Mouse (Mus musculus): Measurements from ENCODE around the gene Syce1l.

The Syce1l gene

GRCm38 (mm10) chr8:113642926-113643325 lies at the start of gene Syce1l:
Gene Syce1l (plus strand): TSS chr8:113643213.
- CTCF ChIA-PET = no interaction called here
- POLR2A ChIA-PET = no interaction called here

- ChIA-PET CTCF (no interaction called here), POLR2A (no interaction called here)
Observed at GRCm38 (mm10) chr8:113598401-113598800, 44.6 kb upstream of the Syce1l start.

- POLR2A ChIA-PET = no interaction called here
- CTCF ChIA-PET = interaction anchor here in 2 of 4 experiments (0.6 to 1.6 kb wide), 2 partner anchors 49 to 225 kb away, joined by 3 to 6 read pairs; no protein-coding TSS in a partner anchor
Observed at GRCm38 (mm10) chr8:113632634-113633033, 10.4 kb upstream of the Syce1l start.

- ChIA-PET POLR2A (no interaction called here), CTCF (no interaction called here)
Observed at GRCm38 (mm10) chr8:113634161-113634560, 8.9 kb upstream of the Syce1l start.

- ChIA-PET CTCF (interaction anchor here in 1 of 4 experiments (0.9 kb wide), 2 partner anchors 523 to 807 kb away, joined by 3 to 4 read pairs; no protein-coding TSS in a partner anchor), POLR2A (interaction anchor here in 2 of 4 experiments (0.6 to 0.9 kb wide), 3 partner anchors 17 to 804 kb away, joined by 3 to 4 read pairs (median 3); partner anchors contain the start of gene Wwox (in 1 of the 2))
Observed at GRCm38 (mm10) chr8:113634670-113635591, 8.1 kb upstream of the Syce1l start, which contains the start of gene Mon1b. Gene Mon1b (plus strand): TSS chr8:113635587.

GRCm38 (mm10) chr8:113635592-113636279 lies 7.3 kb upstream of the Syce1l start:
- ChIA-PET POLR2A (interaction anchor here in 3 of 4 experiments (0.7 to 0.9 kb wide), 4 partner anchors 16 to 1823 kb away, joined by 3 to 5 read pairs (median 4); no protein-coding TSS in a partner anchor), CTCF (interaction anchor here in 2 of 4 experiments (0.7 to 1.0 kb wide), 4 partner anchors 29 to 806 kb away, joined by 3 to 4 read pairs (median 3); no protein-coding TSS in a partner anchor)

GRCm38 (mm10) chr8:113636280-113636628 lies 6.8 kb upstream of the Syce1l start:
- POLR2A ChIA-PET = interaction anchor here in 3 of 4 experiments (0.7 kb wide), 3 partner anchors 235 to 1822 kb away, joined by 3 to 5 read pairs (median 4); no protein-coding TSS in a partner anchor
- CTCF ChIA-PET = interaction anchor here in 2 of 4 experiments (0.7 to 1.0 kb wide), 2 partner anchors 29 to 81 kb away, joined by 3 read pairs; no protein-coding TSS in a partner anchor

- ChIA-PET POLR2A (no interaction called here), CTCF (no interaction called here)
Observed at GRCm38 (mm10) chr8:113640357-113640756, 2.7 kb upstream of the Syce1l start.

GRCm38 (mm10) chr8:113643479-113644210 lies 632 bp downstream of the Syce1l start:
- CTCF ChIA-PET = interaction anchor here in 1 of 4 experiments (0.5 kb wide), 1 partner anchor 280 kb away, joined by 3 read pairs; no protein-coding TSS in a partner anchor
- POLR2A ChIA-PET = no interaction called here

GRCm38 (mm10) chr8:113645220-113645619 lies 2.2 kb downstream of the Syce1l start:
- ChIA-PET CTCF (no interaction called here), POLR2A (no interaction called here)

GRCm38 (mm10) chr8:113652450-113652849 lies 9.4 kb downstream of the Syce1l start:
- POLR2A ChIA-PET = no interaction called here
- CTCF ChIA-PET = interaction anchor here in 1 of 4 experiments (0.6 kb wide), 1 partner anchor 1728 kb away, joined by 3 read pairs; no protein-coding TSS in a partner anchor

- POLR2A ChIA-PET = no interaction called here
- CTCF ChIA-PET = interaction anchor here in 1 of 4 experiments (0.6 kb wide), 1 partner anchor 1729 kb away, joined by 3 read pairs; no protein-coding TSS in a partner anchor
Observed at GRCm38 (mm10) chr8:113653151-113653550, 10.1 kb downstream of the Syce1l start.

GRCm38 (mm10) chr8:113656154-113656553 lies 13.1 kb downstream of the Syce1l start:
- ChIA-PET POLR2A (no interaction called here), CTCF (interaction anchor here in 2 of 4 experiments (0.6 kb wide), 2 partner anchors 155 to 409 kb away, joined by 4 read pairs; no protein-coding TSS in a partner anchor)

GRCm38 (mm10) chr8:113656681-113657298 lies 13.8 kb downstream of the Syce1l start:
- CTCF ChIA-PET = interaction anchor here in 1 of 4 experiments (0.6 kb wide), 1 partner anchor 408 kb away, joined by 4 read pairs; no protein-coding TSS in a partner anchor
- POLR2A ChIA-PET = no interaction called here

- ChIA-PET POLR2A (no interaction called here), CTCF (interaction anchor here in 1 of 4 experiments (0.6 kb wide), 1 partner anchor 296 kb away, joined by 4 read pairs; no protein-coding TSS in a partner anchor)
Observed at GRCm38 (mm10) chr8:113660128-113660527, 17.1 kb downstream of the Syce1l start.

- ChIA-PET POLR2A (interaction anchor here in 2 of 4 experiments (0.6 to 0.9 kb wide), 2 partner anchors 71 to 410 kb away, joined by 3 read pairs; no protein-coding TSS in a partner anchor), CTCF (interaction anchor here (0.5 to 3.5 kb wide), 48 partner anchors 23 to 1888 kb away, joined by 3 to 27 read pairs (median 4); partner anchors contain the start of genes Wwox (in 4 of the 4) and Adamts18 (in 1 of the 4))
Observed at GRCm38 (mm10) chr8:113664544-113664943, 21.5 kb downstream of the Syce1l start.

GRCm38 (mm10) chr8:113665036-113665435 lies 22.0 kb downstream of the Syce1l start:
- ChIA-PET CTCF (interaction anchor here (0.5 to 3.5 kb wide), 43 partner anchors 22 to 1526 kb away, joined by 3 to 27 read pairs (median 4); partner anchors contain the start of genes Wwox (in 3 of the 4) and Adamts18 (in 1 of the 4)), POLR2A (interaction anchor here in 1 of 4 experiments (0.9 kb wide), 1 partner anchor 71 kb away, joined by 3 read pairs; no protein-coding TSS in a partner anchor)

- ChIA-PET POLR2A (no interaction called here), CTCF (interaction anchor here in 3 of 4 experiments (0.6 to 3.5 kb wide), 5 partner anchors 30 to 773 kb away, joined by 3 to 27 read pairs (median 5); partner anchors contain the start of gene Wwox (in 1 of the 3))
Observed at GRCm38 (mm10) chr8:113665951-113666350, 22.9 kb downstream of the Syce1l start.

Data from embryonic stem cell, embryonic (primary cell).